Mouse (Mus musculus): Measurements from ENCODE around the gene Tnpo2. TPM values are rescaled to one million over a fixed set of nuclear protein-coding genes. Genes with fewer than 3 reads are reported as not detected.
A peak's percentile ranks its signal among the peaks of the same experiment; 100 is the strongest.
"Not testable (repeated sequence)": the region's sequence is repeated elsewhere in the genome, so short reads cannot be mapped to it uniquely, and the experiment has no call there.

The Tnpo2 gene
- polyA plus RNA-seq, 1 experiment, result 52.0 TPM

DNA sequence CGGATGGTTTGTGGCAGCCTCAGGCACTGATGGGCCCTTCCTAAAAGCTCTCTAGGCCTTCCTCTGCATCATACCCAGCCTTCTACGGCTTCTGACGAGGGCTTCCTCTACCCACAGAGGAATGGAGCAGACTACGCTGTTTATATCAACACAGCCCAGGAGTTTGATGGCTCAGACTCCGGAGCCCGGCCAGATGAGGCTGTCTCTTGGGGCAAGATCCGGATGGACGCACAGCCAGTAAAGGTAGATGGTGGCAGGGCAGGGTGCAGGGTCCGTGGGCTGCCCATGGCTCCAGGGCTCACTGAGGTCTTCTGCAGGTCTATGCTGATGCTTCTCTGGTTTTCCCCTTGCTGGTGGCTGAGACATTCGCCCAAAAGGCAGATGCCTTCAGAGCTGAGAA lies 37.9 kb downstream of the Tnpo2 start:
- H3ac ChIP-seq (ENCODE audit: control insufficient read depth, insufficient read length, low read depth), result no peak overlapping the region
- H3K79me3 ChIP-seq (ENCODE audit: low read depth), result peaks cover 15% of the 10 kb centered on the region
- peaks cover 37% of the 10 kb centered on the region for H3K79me2 ChIP-seq (ENCODE audit: control insufficient read depth, insufficient read depth)
- no peak overlapping the region for H3K4me3 ChIP-seq (ENCODE audit: insufficient read depth, poor library complexity, severe bottlenecking)
- no peaks in the 10 kb centered on the region for H3K27me3 ChIP-seq (ENCODE audit: control insufficient read depth, insufficient read depth, insufficient read length)
- TF ChIP-seq MYOG (IDR thresholded peaks at IDR 0.05; ENCODE audit: control insufficient read depth, extremely low read depth, insufficient read length) (no peak), MYOD1 (IDR thresholded peaks at IDR 0.05; ENCODE audit: control insufficient read depth, insufficient read length, low read depth) (no peak), FOSL1 (IDR thresholded peaks at IDR 0.05; ENCODE audit: insufficient read depth, low read length, poor library complexity, severe bottlenecking) (no peak), CEBPB (IDR thresholded peaks at IDR 0.05; ENCODE audit: low read depth) (no peak), MAX (IDR thresholded peaks at IDR 0.05) (no peak), USF1 (IDR thresholded peaks at IDR 0.05; ENCODE audit: low read depth) (no peak), CTCF (IDR thresholded peaks at IDR 0.05; ENCODE audit: control insufficient read depth, insufficient read depth, insufficient read length) (no peak)
- H3K36me3 ChIP-seq (ENCODE audit: control insufficient read depth, insufficient read depth), result peaks cover 61% of the 10 kb centered on the region

DNA sequence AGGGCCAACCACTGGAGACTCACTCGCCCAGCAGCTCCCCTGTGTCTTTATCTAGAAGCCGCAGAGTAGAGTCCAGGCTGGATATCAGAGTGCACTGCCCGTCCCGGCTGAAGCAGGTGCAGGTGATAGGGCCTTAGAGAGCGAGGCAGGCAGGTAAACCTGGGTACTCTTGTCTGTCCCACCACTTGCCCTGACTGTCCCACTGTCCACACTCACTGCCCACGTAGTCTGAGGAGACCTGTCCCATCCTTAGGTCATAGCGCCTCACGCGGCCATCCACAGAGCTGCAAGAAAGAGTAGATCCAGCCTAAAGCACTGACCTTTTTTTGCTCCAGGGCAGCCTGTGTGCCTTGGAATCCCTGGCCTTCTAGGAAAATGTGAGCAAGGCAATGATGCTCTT lies 39.3 kb downstream of the Tnpo2 start:
- TF ChIP-seq FOSL1 (IDR thresholded peaks at IDR 0.05; ENCODE audit: insufficient read depth, low read length, poor library complexity, severe bottlenecking) (no peak), CTCF (IDR thresholded peaks at IDR 0.05; ENCODE audit: control insufficient read depth, insufficient read depth, insufficient read length) (peak; percentile 57)
- Histone ChIP-seq H3K27me3 (ENCODE audit: control insufficient read depth, insufficient read depth, insufficient read length) (no peaks in the 10 kb centered on the region), H3K79me3 (ENCODE audit: low read depth) (peaks cover 17% of the 10 kb centered on the region), H3K36me3 (ENCODE audit: control insufficient read depth, insufficient read depth) (peaks cover 60% of the 10 kb centered on the region), H3K79me2 (ENCODE audit: control insufficient read depth, insufficient read depth) (peaks cover 50% of the 10 kb centered on the region), H3ac (ENCODE audit: control insufficient read depth, insufficient read length, low read depth) (no peak overlapping the region), H3K4me3 (ENCODE audit: insufficient read depth, poor library complexity, severe bottlenecking) (no peak overlapping the region)

DNA sequence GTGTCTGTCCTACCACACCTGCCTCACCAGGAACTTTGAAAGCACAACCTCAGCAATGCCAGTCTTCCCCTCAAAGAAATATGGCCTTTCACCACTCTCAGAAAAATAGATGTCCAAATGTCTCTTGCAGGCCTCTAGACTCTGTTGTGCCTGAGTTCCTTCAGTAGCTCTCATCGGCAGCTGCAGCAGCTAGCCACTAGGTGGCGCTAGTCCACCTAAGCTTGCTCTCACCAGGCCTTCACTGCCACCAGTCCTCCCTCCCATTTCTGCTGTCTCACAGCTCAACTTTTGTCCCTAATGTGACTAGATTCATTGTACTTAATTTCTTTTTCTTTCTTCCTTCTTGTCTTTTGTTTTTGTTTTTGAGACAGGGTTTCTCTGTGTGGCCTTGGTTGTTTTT lies 40.3 kb downstream of the Tnpo2 start:
- Histone ChIP-seq H3ac (ENCODE audit: control insufficient read depth, insufficient read length, low read depth) (no peak overlapping the region), H3K79me3 (ENCODE audit: low read depth) (peaks cover 24% of the 10 kb centered on the region), H3K4me3 (ENCODE audit: insufficient read depth, poor library complexity, severe bottlenecking) (no peak overlapping the region), H3K27me3 (ENCODE audit: control insufficient read depth, insufficient read depth, insufficient read length) (no peaks in the 10 kb centered on the region), H3K79me2 (ENCODE audit: control insufficient read depth, insufficient read depth) (peaks cover 55% of the 10 kb centered on the region), H3K36me3 (ENCODE audit: control insufficient read depth, insufficient read depth) (peaks cover 60% of the 10 kb centered on the region)
- TF ChIP-seq MYOG (IDR thresholded peaks at IDR 0.05; ENCODE audit: control insufficient read depth, extremely low read depth, insufficient read length), result no peak
- TF ChIP-seq CTCF (IDR thresholded peaks at IDR 0.05; ENCODE audit: control insufficient read depth, insufficient read depth, insufficient read length), result peak; percentile 77

- Histone ChIP-seq H3K79me3 (ENCODE audit: low read depth) (peaks cover 15% of the 10 kb centered on the region), H3K4me3 (ENCODE audit: insufficient read depth, poor library complexity, severe bottlenecking) (peak overlapping the region; percentile 69), H3K27me3 (ENCODE audit: control insufficient read depth, insufficient read depth, insufficient read length) (no peaks in the 10 kb centered on the region), H3K79me2 (ENCODE audit: control insufficient read depth, insufficient read depth) (peaks cover 33% of the 10 kb centered on the region), H3K36me3 (ENCODE audit: control insufficient read depth, insufficient read depth) (peaks cover 39% of the 10 kb centered on the region), H3ac (ENCODE audit: control insufficient read depth, insufficient read length, low read depth) (peak overlapping the region; percentile 82)
- TF ChIP-seq MAX (IDR thresholded peaks at IDR 0.05), result no peak
- no peak for TF ChIP-seq USF1 (IDR thresholded peaks at IDR 0.05; ENCODE audit: low read depth)
These were observed 43.5 kb downstream of the Tnpo2 start for GRCm38 (mm10) chr8:85080214-85080531.

DNA sequence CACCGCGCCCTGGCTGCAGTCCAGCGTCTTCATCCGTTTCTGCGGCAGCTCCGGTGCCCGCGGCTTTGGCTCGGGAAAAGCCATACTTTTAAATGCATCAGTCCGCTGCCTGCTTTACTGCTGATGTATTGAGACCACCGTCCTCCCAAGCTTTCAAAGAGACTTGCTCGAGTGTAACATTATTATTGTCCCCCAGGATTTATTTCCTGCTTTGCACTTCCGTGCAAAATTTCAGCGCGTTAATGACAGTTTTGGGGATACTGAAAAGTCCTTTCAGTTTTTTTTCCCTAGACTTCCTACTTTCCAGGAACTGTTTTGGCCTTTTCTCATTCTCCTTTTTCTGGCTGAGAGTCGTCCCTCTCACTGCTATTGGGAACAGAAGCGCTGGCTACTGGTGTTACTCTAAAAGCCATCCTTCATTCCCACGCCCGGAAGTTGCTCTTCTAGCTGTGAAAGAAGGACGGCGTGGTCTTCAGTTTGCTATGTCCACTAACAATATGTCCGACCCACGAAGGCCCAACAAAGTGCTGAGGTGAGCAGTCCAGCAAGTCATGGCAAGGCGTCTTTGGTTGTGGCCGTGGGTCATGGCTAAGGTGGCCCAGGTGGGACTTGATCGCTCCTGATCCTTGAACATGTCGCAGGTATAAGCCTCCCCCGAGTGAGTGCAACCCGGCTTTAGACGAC lies 44.0 kb downstream of the Tnpo2 start, which contains the start of gene Wdr83os:
Gene Wdr83os, plus strand, starts transcription at position 209 of the 684 bp plus-strand sequence.
- Histone ChIP-seq H3K27me3 (ENCODE audit: control insufficient read depth, insufficient read depth, insufficient read length) (no peaks in the 10 kb centered on the region), H3K79me2 (ENCODE audit: control insufficient read depth, insufficient read depth) (peaks cover 28% of the 10 kb centered on the region), H3K4me3 (ENCODE audit: insufficient read depth, poor library complexity, severe bottlenecking) (peak within 1 kb of the TSS; percentile 69), H3K36me3 (ENCODE audit: control insufficient read depth, insufficient read depth) (peaks cover 34% of the 10 kb centered on the region), H3K79me3 (ENCODE audit: low read depth) (peaks cover 15% of the 10 kb centered on the region), H3ac (ENCODE audit: control insufficient read depth, insufficient read length, low read depth) (peak within 1 kb of the TSS; percentile 83)
- TF ChIP-seq MAX (IDR thresholded peaks at IDR 0.05), result peak; percentile 9
- TF ChIP-seq MYOG (IDR thresholded peaks at IDR 0.05; ENCODE audit: control insufficient read depth, extremely low read depth, insufficient read length), result no peak
- no peak for TF ChIP-seq MYOD1 (IDR thresholded peaks at IDR 0.05; ENCODE audit: control insufficient read depth, insufficient read length, low read depth)
- TF ChIP-seq FOSL1 (IDR thresholded peaks at IDR 0.05; ENCODE audit: insufficient read depth, low read length, poor library complexity, severe bottlenecking), result no peak
- no peak for TF ChIP-seq USF1 (IDR thresholded peaks at IDR 0.05; ENCODE audit: low read depth)
- no peak for TF ChIP-seq CTCF (IDR thresholded peaks at IDR 0.05; ENCODE audit: control insufficient read depth, insufficient read depth, insufficient read length)
- no peak for TF ChIP-seq CEBPB (IDR thresholded peaks at IDR 0.05; ENCODE audit: low read depth)

- Histone ChIP-seq H3ac (ENCODE audit: control insufficient read depth, insufficient read length, low read depth) (peak within 1 kb of the TSS; percentile 83), H3K79me2 (ENCODE audit: control insufficient read depth, insufficient read depth) (peaks cover 26% of the 10 kb centered on the region), H3K79me3 (ENCODE audit: low read depth) (peaks cover 15% of the 10 kb centered on the region), H3K4me3 (ENCODE audit: insufficient read depth, poor library complexity, severe bottlenecking) (peak within 1 kb of the TSS; percentile 69), H3K36me3 (ENCODE audit: control insufficient read depth, insufficient read depth) (peaks cover 29% of the 10 kb centered on the region), H3K27me3 (ENCODE audit: control insufficient read depth, insufficient read depth, insufficient read length) (no peaks in the 10 kb centered on the region)
- TF ChIP-seq CTCF (IDR thresholded peaks at IDR 0.05; ENCODE audit: control insufficient read depth, insufficient read depth, insufficient read length) (no peak), FOSL1 (IDR thresholded peaks at IDR 0.05; ENCODE audit: insufficient read depth, low read length, poor library complexity, severe bottlenecking) (no peak)
These were observed 44.5 kb downstream of the Tnpo2 start, which contains the start of gene Wdr83 for GRCm38 (mm10) chr8:85081216-85081555. Gene Wdr83 (minus strand): TSS chr8:85081306.

DNA sequence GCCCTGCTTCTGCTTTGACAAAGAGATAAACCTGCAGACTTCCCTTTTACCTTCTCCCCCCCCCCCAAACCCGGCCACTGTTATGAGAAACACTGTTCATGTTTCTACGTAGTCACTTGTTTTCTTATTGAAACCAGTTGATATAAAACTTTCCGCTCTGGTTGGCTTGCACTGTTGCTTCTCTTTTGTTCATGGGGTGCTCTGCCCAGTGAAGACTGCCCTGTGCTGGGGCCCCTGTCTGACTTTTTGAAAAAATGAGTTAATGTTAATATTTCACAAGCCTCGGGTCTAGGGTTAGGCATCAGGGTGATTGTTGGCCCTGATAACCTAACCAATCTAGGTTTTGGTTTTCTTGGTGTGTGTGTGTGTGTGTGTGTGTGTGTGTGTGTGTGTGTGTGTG lies 45.5 kb downstream of the Tnpo2 start:
- H3K36me3 ChIP-seq (ENCODE audit: control insufficient read depth, insufficient read depth), result peaks cover 24% of the 10 kb centered on the region
- not testable (repeated sequence) for H3ac ChIP-seq (ENCODE audit: control insufficient read depth, insufficient read length, low read depth); H3K4me3 ChIP-seq (ENCODE audit: insufficient read depth, poor library complexity, severe bottlenecking)

More for the DNA sequence above, 45.5 kb downstream of the Tnpo2 start:
- peaks cover 15% of the 10 kb centered on the region for H3K79me3 ChIP-seq (ENCODE audit: low read depth)
- peaks cover 26% of the 10 kb centered on the region for H3K79me2 ChIP-seq (ENCODE audit: control insufficient read depth, insufficient read depth)
- H3K27me3 ChIP-seq (ENCODE audit: control insufficient read depth, insufficient read depth, insufficient read length), result not testable (repeated sequence)

All from C2C12 (cell line).